Mouse (Mus musculus) left cerebral cortex, postnatal 4 days (tissue): ENCODE measurements at regions not wholly inside any gene's neighbourhood (a gene's known extent, or its start where the extent isn't known, plus 50 kb on each side); places are given as distances from the start of the nearest gene placed in this dataset.

ENCODE experiments used
- DNase-seq: peaks from one replicate; pipeline ENCODE4 v3.0.0-alpha.2; 2022
- intact Hi-C: fragments of 180-260 bp; cut with DNase I; formaldehyde crosslinking; loops from one replicate; pipeline ENCODE4 v1.15.1; 2025

- intact Hi-C loops: no loop called here
- peak; percentile 31 for DNase-seq
Observed at GRCm38 (mm10) chr6:11404101-11404500, 503.2 kb downstream of the Ndufa4 start.

DNA sequence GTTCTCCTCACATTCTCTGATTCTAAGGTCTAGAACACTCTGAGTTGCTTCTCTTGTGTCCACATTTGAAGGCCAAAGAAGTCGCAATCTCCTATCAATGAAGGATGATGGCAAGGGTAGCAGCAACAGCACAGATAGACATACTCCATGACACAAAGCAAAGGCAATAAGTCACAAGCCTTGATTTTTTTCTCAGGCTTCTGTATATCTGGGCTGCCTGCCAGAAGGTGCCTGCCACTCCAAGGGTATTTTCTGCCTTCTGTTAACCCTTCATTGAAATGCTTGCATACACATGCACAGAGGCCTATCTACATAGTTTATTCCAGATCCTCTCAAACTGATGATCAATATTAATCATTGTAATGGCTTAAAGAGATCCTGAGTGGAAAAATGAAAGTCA, 548.2 kb downstream of the Ndufa4 start:
- intact Hi-C loops: no loop called here
- DNase-seq: peak; percentile 32

GRCm38 (mm10) chr6:11353599-11353998, 553.7 kb downstream of the Ndufa4 start:
- intact Hi-C loops: no loop called here
- DNase-seq: no peak

DNA sequence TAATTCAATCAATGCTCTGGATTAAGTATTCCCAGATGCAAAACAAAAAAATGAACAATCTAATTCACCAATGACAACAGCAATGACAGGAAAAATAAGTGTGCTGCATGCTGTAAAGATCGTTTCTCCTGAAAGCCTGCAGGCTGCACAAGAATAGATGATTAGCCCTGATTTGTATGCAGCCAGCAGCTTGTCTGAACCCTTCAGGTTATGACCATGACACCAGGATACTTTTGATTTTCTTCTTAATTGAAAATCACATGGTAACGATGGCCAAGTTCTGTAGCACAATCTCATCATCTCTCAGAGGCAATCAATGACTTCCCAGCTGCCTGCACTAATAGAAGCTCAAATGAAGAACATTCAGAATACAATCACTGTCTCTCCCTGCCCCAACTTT, 573.2 kb downstream of the Ndufa4 start:
- intact Hi-C loops: no loop called here

DNA sequence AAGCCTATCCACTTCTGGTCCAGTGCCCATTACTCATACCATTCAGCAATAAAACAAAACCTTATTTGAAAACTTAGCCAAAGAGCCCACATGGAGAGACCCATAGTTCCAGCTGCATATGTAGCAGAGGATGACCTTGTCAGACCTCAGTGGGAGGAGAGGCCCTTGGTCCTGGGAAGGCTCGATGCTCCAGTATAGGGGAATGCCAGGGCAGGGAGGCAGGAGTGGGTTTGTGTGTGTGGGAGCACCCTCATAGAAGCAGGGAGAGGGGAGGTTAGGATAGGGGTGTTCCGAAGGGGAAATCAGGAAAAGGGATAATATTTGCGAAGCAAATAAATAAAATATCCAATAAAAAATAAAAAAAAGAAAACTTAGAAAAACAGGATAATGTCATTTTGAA, 593.6 kb downstream of the Ndufa4 start:
- no peak for DNase-seq
- intact Hi-C loops: no loop called here

More for the DNA sequence above, 573.2 kb downstream of the Ndufa4 start:
- no peak for DNase-seq

GRCm38 (mm10) chr6:11305979-11306534, 601.2 kb downstream of the Ndufa4 start:
- no peak for DNase-seq
- intact Hi-C loops: no loop called here

DNA sequence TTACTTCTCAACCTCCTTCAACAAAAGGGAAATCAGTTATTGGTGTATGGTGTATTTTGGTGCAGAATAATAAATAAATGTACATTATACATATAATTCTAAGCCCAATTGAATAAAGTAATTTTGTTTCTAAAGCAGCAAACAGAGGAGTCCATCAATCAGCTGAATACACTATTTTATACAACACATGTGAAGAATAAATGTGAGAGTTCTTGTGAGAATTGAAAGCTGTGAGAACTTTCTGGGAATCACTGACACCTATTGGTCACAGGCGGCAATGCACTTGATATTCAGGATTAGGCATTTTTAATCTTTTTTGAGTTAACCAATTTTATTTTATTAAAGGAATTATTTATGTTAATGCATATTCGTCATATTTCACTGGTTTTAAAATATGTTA, 623.3 kb downstream of the Ndufa4 start:
- intact Hi-C loops: no loop called here

GRCm38 (mm10) chr6:11275214-11275613, 632.1 kb downstream of the Ndufa4 start:
- intact Hi-C loops: no loop called here
- DNase-seq: no peak

More for the DNA sequence above, 623.3 kb downstream of the Ndufa4 start:
- DNase-seq: no peak
